Mouse (Mus musculus) MEL (cell line): Measurements from ENCODE around the gene H1fx.

Experiments
- CTCF ChIP-seq, 3 experiments: IDR thresholded peaks in 2 of 3; conservative IDR thresholded peaks in 1 of 3; 2 replicates each; pipeline ENCODE4 v1.5.1; 2011 to 2012; ENCODE audit warnings: low read length in 3 of 3, low read depth in 2 of 3, mild to moderate bottlenecking in 2 of 3, improper control_type of control experiment in 1 of 3, inconsistent platforms in 1 of 3, mixed read lengths in 1 of 3, moderate library complexity in 1 of 3; ENCODE audit not compliant: control insufficient read depth in 1 of 3, insufficient read depth in 1 of 3, poor library complexity in 1 of 3, severe bottlenecking in 1 of 3
- E2F4 ChIP-seq: IDR thresholded peaks from 2 replicates; pipeline ENCODE4 v1.6.1; 2011; ENCODE audit warnings: low read depth, low read length, improper control_type of control experiment, borderline replicate concordance
- SMC3 ChIP-seq: IDR thresholded peaks from 2 replicates; pipeline ENCODE4 v1.6.1; 2011; ENCODE audit warnings: low read depth, low read length, improper control_type of control experiment

- TF ChIP-seq CTCF (IDR thresholded peaks at IDR 0.05 in 2 of 3, conservative IDR thresholded peaks at IDR 0.05 in 1 of 3; ENCODE audit: control insufficient read depth in 1 of 3, insufficient read depth in 1 of 3, low read depth in 2 of 3, low read length in 3 of 3, poor library complexity in 1 of 3, severe bottlenecking in 1 of 3) (no peak), SMC3 (no peak), E2F4 (no peak)
Measured at GRCm38 (mm10) chr6:88019154-88019553, 37.7 kb upstream of the H1fx start.
